Mouse (Mus musculus): ENCODE measurements around the gene Ap2s1. TPM values are rescaled to one million over a fixed set of nuclear protein-coding genes. Genes with fewer than 3 reads are reported as not detected.

Ap2s1 gene
- total RNA-seq, 2 experiments from 2014 or later: 95.7 to 210 TPM

DNA sequence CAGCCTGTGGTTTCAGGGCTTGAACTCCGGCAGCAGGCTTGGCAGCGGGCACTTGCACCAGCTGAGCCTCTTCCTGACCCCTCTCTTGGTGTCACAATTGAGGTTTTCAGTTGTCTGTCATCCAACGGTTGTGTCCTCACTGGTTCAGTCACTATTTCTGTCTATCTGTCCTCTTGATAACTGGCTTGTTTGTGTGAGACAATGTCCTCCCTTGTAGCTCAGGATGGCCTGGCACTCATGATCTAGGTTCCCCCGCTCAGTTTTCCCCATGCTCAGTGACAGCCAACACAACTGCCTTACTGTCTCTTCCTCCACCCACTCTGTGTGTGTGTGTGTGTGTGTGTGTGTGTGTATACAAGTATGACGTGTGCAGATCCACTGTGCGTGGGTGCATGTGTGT, 9.4 kb downstream of the Ap2s1 start:
- no peak for ATAC-seq (ENCODE audit: poor library complexity, severe bottlenecking)

DNA sequence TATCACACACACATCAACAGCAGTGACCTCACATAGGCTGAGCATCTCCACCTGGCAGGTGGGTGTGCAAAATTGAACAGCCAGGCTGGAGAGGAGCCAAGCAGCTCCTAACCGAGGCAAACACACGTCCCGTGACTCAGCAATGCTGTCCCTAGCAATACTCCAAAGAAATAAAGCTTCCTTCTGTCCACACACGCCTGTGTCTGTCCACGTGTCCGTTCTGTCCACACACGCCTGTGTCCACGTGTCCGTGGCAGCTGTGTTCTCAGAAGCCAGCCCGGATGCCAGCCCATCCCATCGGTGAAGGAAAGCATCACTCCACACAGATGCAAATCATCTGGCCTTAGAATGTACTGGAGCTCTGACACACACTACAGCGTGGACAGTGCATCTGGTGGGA, 13.8 kb downstream of the Ap2s1 start:
- ATAC-seq (ENCODE audit: poor library complexity, severe bottlenecking): no peak

DNA sequence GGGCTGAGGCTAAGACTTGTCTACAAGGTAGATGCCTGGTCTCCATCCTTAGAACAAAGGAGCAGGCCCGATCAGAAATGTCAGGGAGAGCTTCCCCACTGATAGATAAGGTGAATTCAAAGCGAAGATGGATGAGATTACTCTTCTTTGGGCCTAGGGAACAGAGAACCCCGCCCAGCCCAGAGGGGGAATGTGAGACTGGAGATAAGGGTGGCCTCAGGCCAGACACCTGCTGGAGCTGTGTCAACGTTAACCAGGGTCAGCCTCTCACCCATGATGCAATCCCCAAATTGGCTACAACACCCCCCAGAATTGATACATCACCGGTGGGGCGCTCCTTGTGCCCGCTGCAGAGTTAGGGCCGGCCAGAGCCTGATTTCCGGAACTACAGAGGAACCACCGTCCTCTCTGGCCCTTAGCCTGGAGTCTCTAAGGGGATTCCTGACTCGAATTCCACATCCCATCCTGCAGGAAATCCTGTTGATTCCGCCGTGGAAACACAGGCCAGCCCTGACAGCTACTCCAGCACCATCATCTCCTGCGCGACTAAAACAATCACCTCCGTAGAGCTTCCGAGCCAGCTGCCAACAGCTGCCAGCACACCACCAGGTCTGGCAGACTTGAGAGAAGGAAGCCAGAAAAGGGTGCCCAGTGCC, 17.3 kb downstream of the Ap2s1 start:
- ATAC-seq (ENCODE audit: poor library complexity, severe bottlenecking): no peak

DNA sequence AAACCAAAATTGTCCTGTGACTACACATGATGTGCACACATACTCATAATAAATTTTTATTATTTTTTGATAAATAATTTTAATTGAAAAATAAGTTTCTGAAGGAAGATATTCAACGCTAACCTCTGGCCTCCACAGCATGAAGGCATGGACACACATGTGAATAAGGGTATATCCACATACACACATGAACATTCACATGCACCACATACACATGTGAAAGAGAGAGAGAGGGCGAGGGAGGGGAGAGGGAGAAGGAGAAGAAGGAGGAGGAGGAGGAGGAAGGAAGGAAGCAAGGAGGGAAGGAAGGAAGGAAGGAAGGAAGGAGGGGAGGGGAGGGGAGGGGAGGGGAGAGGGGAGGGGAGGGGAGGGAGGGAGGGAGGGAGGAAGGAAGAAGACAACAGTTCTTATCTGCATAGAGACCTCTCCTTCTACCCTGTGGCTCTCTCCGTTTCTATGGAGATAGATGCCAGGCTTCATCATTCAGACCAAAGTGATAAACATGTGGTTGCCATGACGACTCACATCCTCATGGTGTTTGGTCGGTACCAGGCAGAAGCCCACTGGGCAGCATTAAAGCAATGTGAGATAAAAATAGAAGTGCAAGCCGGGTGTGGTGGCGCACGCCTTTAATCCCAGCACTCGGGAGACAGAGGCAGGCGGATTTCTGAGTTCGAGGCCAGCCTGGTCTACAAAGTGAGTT, 20.8 kb downstream of the Ap2s1 start:
- no peak for ATAC-seq (ENCODE audit: poor library complexity, severe bottlenecking)

DNA sequence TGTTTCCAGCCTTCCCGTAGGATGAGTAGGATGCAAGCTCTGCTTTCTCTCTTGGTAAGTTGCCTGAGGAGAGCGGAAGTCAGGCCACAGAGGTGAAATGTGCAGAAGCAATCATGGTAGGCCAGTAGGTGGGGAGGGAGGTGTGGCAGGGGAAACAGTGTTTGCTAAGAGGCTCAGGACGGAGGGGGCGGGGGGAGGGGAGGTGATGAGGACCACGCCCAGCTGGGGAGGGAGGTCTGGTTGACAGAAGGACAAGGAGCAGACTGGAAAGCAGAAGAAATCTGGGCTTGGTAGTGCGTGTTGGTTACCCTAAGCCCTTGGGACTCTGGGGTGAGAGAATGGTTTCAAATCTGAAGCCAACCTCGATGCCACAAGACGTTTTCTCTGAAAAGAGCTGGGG, 22.1 kb downstream of the Ap2s1 start:
- ATAC-seq (ENCODE audit: poor library complexity, severe bottlenecking): peak; percentile 63

DNA sequence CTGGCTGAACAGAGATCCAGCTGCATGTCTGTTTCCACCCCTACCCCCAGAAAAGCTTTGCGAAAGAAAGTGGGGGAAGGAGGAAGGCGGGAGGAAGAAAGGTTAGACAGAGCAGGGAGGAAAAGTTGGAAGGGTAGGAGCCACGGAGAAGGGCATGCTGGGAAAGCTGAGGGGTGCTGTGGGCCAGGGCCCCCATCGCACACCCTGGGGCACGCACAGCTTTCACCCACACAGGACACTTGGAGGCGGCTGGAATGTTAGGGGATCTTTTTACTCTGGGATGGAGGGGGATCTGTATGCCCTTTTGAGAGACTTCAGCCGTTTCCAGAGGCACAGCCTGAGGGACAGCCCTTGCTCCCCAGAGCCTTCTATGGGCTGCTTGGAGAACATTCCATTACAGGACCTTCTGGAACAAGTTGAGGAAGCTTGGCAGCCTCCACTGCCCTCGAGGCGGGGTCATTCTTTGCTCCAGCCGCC, 22.8 kb downstream of the Ap2s1 start:
- no peak for ATAC-seq (ENCODE audit: poor library complexity, severe bottlenecking)

DNA sequence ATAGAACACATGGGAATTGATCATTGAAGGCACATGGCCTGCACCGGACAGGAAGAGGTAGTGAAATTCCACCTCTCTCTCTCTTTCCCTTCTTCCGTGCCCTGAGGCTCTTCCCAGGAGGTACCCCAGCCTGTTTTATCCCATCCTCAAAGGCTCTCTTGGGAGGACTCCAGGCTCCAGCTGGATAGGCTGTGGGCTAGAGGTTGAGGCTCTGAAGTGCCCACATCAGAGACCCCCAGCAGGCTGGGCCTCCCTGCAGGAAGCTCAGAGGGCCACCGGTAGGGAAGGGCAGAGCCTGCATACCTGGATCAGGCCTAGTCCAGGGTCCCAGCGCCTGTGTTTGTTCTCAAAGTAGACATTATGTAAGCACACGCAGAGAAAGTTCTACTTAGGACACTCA, 23.4 kb downstream of the Ap2s1 start:
- no peak for ATAC-seq (ENCODE audit: poor library complexity, severe bottlenecking)

DNA sequence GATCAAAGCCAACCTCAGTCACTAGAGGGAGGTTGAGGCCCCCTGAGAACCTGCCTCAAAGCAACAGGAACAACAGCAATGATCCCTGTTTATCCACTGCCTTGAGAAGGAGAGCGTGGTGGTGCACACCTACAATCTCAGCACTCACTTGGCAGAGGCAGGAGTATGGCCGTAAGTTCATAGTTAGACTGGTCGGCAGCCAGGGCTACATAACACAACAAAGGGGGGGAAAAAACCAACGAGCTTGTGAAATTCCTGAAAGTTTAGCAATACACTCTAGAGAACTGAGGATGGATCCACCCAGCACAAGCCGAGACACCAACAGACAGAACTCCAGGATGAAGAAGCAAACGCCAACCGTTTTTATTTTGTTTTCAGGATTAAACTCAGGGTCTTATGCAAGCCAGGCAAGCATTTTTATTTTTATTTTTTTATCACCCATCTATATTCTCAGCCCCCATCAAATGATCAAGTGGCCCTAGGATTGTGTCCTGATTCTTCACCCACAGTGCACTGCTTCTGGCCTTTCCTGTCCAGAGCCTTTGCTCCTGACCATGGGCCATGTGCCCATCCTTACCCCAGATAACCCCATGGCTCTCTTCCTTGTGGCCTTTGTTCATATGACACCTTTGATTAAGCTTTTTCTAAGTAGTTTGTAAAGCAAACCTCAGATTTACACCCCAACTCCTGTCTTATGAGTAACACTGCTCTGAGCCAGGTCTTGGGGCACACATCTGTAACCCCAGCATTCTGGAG, 25.4 kb downstream of the Ap2s1 start:
- ATAC-seq (ENCODE audit: poor library complexity, severe bottlenecking): no peak

DNA sequence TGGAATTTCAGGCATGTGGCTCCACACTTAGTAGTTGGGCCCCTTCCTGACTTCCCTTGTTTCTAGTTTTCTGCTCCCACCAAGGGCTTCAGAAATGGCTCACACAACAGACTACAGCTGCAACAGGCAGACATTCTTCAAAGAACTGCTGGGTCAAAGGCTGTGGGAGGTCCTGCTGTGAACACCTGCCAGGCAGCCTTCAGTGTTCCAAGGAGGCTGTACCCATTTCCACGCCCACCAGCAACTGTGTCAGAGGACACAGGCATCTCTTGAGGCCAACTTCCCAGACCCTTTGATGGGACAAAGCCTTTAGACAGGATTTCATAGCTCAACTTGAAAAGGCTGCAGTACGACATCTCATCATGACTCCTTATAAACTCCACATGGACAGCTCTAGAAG, 28.2 kb downstream of the Ap2s1 start:
- ATAC-seq (ENCODE audit: poor library complexity, severe bottlenecking): no peak

DNA sequence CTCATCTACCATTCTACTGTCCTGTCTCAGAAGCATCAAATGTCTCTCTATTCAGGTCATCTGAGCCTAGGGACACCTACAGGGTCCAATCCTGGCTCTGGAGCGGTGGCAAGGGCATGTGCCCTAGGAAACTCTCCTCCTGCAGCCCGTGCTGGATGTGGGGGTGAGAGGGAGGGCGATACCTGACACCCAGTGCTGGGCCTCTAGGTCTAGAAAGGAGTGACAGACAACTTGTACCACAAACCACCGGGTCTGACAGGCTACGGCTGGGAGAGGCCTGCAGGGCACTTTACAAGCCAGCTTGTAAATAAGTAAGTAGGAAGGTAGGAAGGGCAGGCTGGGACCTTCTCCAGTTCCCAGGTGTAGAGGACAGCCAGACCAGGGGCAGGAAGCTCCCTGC, 37.7 kb downstream of the Ap2s1 start:
- no peak for ATAC-seq (ENCODE audit: poor library complexity, severe bottlenecking)

DNA sequence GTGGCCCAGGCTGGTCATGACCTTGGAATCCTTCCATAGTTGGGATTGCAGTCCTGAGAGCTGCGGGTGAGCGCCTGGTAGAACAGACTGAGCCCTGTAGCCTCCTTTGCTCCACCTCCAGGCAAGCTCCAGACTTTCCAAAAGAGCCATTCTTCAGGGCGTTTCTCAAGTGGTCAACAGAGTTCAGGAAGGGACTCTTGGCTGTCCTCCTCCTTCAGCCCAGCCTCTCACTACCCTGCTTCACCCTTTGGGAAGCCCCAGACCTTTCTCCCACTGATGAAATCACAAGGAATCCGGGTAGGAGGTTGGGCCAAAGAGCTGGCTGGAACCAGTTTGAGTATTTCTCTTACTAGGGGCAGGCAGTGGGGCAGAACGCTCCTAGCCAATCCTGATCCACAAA, 41.9 kb downstream of the Ap2s1 start:
- no peak for ATAC-seq (ENCODE audit: poor library complexity, severe bottlenecking)

DNA sequence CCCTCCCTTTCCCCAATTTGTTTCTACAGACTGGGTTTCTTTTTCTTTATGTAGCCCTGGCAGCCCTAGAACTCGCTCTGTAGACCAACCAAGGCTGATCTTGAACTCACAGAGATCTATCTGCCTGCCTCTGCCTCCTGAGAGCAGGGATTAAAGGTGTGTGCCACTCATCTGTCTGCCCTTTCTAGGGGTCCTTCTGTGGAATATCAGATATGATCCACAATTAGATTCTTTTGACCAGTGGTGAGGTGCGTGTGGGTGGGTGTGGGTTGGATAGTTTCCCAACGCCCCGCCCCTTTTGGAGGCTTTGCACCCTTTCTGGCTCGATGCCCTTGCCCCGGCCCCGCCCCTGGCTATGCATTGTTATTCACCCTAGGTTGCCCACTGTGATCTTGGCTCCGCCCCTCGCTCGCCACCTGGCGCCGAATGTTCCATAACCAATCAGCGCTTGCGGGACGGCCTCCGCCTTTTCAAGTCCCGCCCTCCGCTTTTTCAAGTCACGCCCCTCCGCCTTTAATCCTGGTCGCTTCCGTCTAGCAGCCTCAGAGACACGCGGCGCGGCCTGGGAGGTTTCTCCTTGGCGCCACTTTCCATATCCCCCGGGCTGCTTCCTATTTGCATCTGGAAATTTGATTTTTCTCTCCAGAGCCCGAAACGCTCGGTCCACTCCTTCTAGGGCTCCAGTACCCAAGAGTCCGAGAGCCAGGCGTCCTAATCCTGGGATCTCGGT, 42.8 kb downstream of the Ap2s1 start, which contains the start of gene Slc1a5:
Slc1a5 (plus strand) TSS at position 516 of the 730 bp plus-strand sequence.
- ATAC-seq (ENCODE audit: poor library complexity, severe bottlenecking): peak; percentile 87

DNA sequence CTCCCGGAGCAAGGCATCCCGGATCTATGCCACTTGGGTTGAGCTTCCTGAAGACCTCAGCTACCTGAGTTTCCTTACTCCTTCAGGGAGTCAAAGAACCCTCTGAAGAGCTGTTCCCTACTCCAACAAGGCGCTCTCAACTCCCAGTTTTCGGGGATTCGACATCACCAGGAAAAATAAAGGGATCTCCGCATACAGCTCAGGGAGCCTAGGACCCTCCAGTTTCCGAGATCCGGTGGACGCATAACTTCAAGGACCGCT, 43.3 kb downstream of the Ap2s1 start:
- ATAC-seq (ENCODE audit: poor library complexity, severe bottlenecking): peak; percentile 4

DNA sequence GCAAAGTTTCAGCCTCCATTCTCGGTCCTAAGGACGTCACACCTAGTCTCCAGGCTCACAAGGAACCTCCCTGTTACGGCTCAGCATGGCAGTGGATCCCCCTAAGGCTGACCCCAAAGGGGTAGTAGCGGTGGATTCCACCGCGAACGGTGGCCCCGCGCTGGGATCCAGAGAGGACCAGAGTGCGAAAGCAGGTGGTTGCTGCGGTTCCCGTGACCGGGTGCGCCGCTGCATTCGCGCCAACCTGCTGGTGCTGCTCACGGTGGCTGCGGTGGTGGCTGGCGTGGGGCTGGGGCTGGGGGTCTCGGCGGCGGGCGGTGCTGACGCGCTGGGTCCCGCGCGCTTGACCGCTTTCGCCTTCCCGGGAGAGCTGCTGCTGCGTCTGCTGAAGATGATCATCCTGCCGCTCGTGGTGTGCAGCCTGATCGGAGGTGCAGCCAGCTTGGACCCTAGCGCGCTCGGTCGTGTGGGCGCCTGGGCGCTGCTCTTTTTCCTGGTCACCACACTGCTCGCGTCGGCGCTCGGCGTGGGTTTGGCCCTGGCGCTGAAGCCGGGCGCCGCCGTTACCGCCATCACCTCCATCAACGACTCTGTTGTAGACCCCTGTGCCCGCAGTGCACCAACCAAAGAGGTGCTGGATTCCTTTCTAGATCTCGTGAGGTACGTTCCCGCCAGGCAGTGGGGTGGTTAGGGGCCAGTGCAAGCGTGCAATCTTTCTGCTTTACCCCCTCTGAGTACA, 43.8 kb downstream of the Ap2s1 start:
- ATAC-seq (ENCODE audit: poor library complexity, severe bottlenecking): peak; percentile 11; the same call in 1 of the 2 replicates

DNA sequence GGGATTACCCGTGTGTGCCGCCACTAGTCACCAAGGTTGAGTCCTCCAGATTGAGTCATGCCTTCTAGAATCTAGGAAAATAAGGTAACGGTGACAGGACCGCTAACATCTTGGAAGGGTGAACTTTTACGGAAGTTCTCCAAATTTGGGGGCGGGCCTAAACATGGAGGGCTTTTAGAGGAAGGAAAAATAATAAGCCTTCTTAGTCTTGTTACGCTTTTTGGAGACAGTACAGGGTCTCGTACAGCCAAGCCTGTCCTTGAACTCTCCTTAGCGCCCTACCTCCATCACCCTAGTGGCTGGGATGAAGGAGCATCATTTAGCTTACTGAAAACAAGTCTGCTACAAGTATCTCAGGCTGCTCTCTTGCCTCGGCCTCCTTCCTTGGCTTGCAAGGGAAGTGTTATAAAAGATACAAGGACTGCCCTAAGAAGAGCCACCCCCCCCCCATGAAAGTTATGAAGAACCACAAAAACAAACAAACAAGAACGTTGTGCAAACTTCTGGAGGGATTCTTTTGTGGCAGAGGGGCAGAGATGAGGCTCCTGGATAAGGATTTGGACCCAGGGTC, 44.4 kb downstream of the Ap2s1 start:
- ATAC-seq (ENCODE audit: poor library complexity, severe bottlenecking): peak; percentile 11; the same call in 1 of the 2 replicates

DNA sequence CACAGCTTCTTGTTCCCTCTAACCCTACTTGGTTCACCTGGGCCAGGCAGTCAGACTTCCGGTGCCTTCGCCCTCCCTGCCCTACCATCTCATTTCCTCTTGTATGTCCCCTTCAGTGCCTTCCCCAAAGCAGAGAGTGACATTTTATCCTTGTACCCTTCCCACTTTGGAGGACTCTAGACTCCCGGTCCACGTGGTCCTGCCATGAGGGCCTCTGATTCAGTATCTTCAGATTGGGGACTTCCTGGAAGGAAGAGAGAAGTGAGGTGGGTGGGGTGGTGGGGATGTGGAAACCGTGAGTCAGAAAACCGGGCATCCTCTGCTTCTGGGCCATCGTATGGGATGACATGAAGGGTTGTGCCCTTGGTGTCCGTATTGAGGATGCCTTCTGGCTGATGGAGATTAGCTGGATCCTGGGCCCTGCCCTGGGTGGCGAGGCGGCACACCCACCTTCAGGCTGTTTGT, 45.0 kb downstream of the Ap2s1 start:
- peak; percentile 47 for ATAC-seq (ENCODE audit: poor library complexity, severe bottlenecking)

DNA sequence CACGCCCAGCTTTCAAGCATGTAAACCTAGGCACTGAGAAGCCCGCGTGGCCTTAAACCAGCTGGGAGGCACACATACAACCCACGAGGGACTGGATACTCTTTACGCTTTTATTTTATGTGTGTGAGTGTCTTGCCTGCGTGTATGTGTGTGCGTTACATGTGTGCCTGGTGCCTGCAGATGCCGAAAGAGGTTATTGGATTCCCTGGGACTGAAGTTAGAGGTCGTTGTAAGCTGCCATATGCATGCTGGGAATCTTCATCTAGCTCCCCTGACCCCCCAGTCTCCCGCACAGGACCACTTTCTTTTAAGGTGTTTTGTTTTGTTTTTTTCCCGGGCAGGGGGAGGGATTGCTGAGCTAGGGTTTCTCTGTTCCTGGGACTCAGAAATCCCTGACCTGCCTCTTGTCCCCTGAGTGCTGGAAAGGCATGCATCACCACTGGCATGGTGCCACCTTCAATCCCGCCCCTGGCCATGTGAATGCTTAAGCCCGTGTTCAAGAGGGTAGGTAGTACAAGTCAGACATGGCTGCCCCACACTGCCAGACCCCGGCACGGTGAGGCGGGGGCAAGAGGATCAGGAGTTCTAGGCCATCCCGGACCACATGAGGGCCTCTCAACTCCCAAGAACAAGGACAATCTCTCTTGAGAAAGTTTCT, 45.7 kb downstream of the Ap2s1 start:
- no peak for ATAC-seq (ENCODE audit: poor library complexity, severe bottlenecking)

DNA sequence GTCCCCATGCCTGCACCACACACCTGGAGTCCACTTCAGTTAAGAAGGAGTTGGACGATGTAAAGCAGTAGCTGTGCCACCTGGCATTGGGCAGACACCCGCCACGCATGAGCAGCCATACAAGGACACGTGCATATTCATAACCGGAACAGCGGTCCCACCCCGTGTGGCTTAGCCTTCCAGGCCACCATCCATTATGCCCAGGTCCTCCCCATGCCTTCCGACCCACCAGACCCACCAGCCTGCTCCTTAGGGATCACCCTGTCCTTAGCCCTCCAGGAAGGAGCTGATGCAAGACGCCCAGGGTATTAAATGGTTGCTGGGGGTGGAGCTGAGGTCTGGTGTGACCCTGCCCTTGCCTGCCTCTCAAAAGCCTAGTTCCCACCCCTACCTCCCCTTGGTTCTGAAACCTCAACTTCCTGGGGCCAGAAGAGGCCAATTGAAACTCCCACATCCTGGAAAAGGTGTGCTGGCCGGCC, 46.3 kb downstream of the Ap2s1 start:
- no peak for ATAC-seq (ENCODE audit: poor library complexity, severe bottlenecking)

DNA sequence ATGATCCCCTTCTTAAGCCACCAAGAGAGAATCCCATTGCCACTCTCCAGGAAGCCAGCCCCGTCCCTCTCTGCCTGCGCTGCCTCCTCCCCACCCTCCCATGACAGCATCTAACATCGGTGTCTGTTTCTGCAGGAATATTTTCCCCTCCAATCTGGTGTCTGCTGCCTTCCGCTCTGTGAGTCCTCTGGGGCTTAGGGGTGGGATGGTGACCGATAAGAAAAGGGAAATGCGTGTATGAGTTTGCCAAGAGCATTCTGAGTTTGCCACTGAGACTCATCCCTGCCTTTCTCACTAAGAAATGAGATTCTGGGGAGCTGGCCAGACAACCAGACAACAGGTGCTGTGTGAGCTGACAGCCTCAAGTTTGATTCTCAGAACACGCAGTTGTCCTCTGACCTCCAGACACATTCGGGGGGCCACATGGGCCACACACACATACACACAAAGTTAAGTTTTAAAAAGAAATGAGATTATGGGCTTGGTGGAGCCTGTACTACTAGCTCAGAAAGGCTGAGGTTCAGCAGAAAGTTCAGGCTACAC, 47.4 kb downstream of the Ap2s1 start:
- ATAC-seq (ENCODE audit: poor library complexity, severe bottlenecking): no peak
